Mouse (Mus musculus): ENCODE data around the gene Serf1. TPM values are rescaled to one million over a fixed set of nuclear protein-coding genes. Genes with fewer than 3 reads are reported as not detected.

Serf1 gene
- total RNA-seq, 2 experiments from 2014 or later = 11.0 to 12.7 TPM

Other genes starting within 250 kb of the Serf1 start
- gene Cartpt, start 206.9 kb upstream of the Serf1 start, total RNA-seq (2021) = not detected
- 10 to 100 TPM; 35.3 to 37.4 TPM for gene Mccc2, start 92.4 kb upstream of the Serf1 start, total RNA-seq (2021)
- 10 to 100 TPM; 11.7 to 12.1 TPM for gene Bdp1, start 3.9 kb upstream of the Serf1 start, total RNA-seq (2021)
- 10 to 100 TPM; 16.6 to 16.9 TPM for gene Smn1, start 16.8 kb downstream of the Serf1 start, total RNA-seq (2021)
- gene Naip2, start 94.1 kb downstream of the Serf1 start, total RNA-seq (2021) = under 1 TPM in 1 of 2 experiments, not detected in 1; 0.08 TPM
- under 1 TPM; 0.08 to 0.13 TPM for gene Naip5, start 138.3 kb downstream of the Serf1 start, total RNA-seq (2021)
- gene Naip6, start 209.7 kb downstream of the Serf1 start, total RNA-seq (2021) = under 1 TPM; 0.08 to 0.09 TPM

Data from gastrocnemius, postnatal 14 days (tissue).